Mouse (Mus musculus): ENCODE results near the gene Lrrc73. TPM values are rescaled to one million over a fixed set of nuclear protein-coding genes. Genes with fewer than 3 reads are reported as not detected.
A peak's percentile ranks its signal among the peaks of the same experiment; 100 is the strongest.

Gene Lrrc73
- 10 to 100 TPM; 55.1 to 62.2 (median 58.1) TPM for total RNA-seq (2022)

- peak; percentile 88 to 91 for DNase-seq (ENCODE audit: low spot score in 2 of 2)
Observed at GRCm38 (mm10) chr17:46253452-46254084, at the start of gene Lrrc73. TSS of gene Lrrc73 (plus strand) at chr17:46253531.

GRCm38 (mm10) chr17:46206676-46207075, 46.7 kb upstream of the Lrrc73 start:
- no peak for DNase-seq (ENCODE audit: low spot score in 2 of 2)

- no peak for DNase-seq (ENCODE audit: low spot score in 2 of 2)
Observed at GRCm38 (mm10) chr17:46210550-46210949, 42.8 kb upstream of the Lrrc73 start.

GRCm38 (mm10) chr17:46221601-46222000, 31.7 kb upstream of the Lrrc73 start:
- DNase-seq (ENCODE audit: low spot score in 2 of 2), result no peak

- no peak for DNase-seq (ENCODE audit: low spot score in 2 of 2)
Observed at GRCm38 (mm10) chr17:46227576-46227975, 25.8 kb upstream of the Lrrc73 start.

GRCm38 (mm10) chr17:46236067-46236466, 17.3 kb upstream of the Lrrc73 start:
- DNase-seq (ENCODE audit: low spot score in 2 of 2), result no peak

- no peak for DNase-seq (ENCODE audit: low spot score in 2 of 2)
Observed at GRCm38 (mm10) chr17:46237079-46237478, 16.3 kb upstream of the Lrrc73 start.

- DNase-seq (ENCODE audit: low spot score in 2 of 2), result no peak
Observed at GRCm38 (mm10) chr17:46237480-46237879, 15.9 kb upstream of the Lrrc73 start.

GRCm38 (mm10) chr17:46239516-46240114, 13.7 kb upstream of the Lrrc73 start:
- no peak for DNase-seq (ENCODE audit: low spot score in 2 of 2)

- no peak for DNase-seq (ENCODE audit: low spot score in 2 of 2)
Observed at GRCm38 (mm10) chr17:46241471-46241870, 11.9 kb upstream of the Lrrc73 start.

- no peak for DNase-seq (ENCODE audit: low spot score in 2 of 2)
Observed at GRCm38 (mm10) chr17:46242274-46242673, 11.1 kb upstream of the Lrrc73 start.

- no peak for DNase-seq (ENCODE audit: low spot score in 2 of 2)
Observed at GRCm38 (mm10) chr17:46242993-46243392, 10.3 kb upstream of the Lrrc73 start.

- no peak for DNase-seq (ENCODE audit: low spot score in 2 of 2)
Observed at GRCm38 (mm10) chr17:46243624-46244023, 9.7 kb upstream of the Lrrc73 start.

GRCm38 (mm10) chr17:46244579-46244978, 8.8 kb upstream of the Lrrc73 start:
- DNase-seq (ENCODE audit: low spot score in 2 of 2), result no peak

GRCm38 (mm10) chr17:46247512-46248188, 5.7 kb upstream of the Lrrc73 start, which contains the start of the genes Polr1c and Yipf3:
TSS of gene Polr1c (minus strand) at chr17:46248054.
TSS of gene Yipf3 (plus strand) at chr17:46248080.
- peak; percentile 94 to 95 for DNase-seq (ENCODE audit: low spot score in 2 of 2)

- no peak for DNase-seq (ENCODE audit: low spot score in 2 of 2)
Observed at GRCm38 (mm10) chr17:46248189-46248522, 5.2 kb upstream of the Lrrc73 start.

GRCm38 (mm10) chr17:46251174-46251573, 2.2 kb upstream of the Lrrc73 start:
- no peak for DNase-seq (ENCODE audit: low spot score in 2 of 2)

GRCm38 (mm10) chr17:46252571-46253451, 520 bp upstream of the Lrrc73 start:
- DNase-seq (ENCODE audit: low spot score in 2 of 2), result peak in 1 of 2 experiments; percentile 52

- no peak for DNase-seq (ENCODE audit: low spot score in 2 of 2)
Observed at GRCm38 (mm10) chr17:46254106-46254505, 775 bp downstream of the Lrrc73 start.

GRCm38 (mm10) chr17:46255147-46255546, 1.8 kb downstream of the Lrrc73 start:
- DNase-seq (ENCODE audit: low spot score in 2 of 2), result no peak

- no peak for DNase-seq (ENCODE audit: low spot score in 2 of 2)
Observed at GRCm38 (mm10) chr17:46258279-46259053, 5.1 kb downstream of the Lrrc73 start.

Data from layer of hippocampus, adult 8-10 months (tissue).